Mouse (Mus musculus): ENCODE measurements at regions not wholly inside any gene's neighbourhood (a gene's known extent, or its start where the extent isn't known, plus 50 kb on each side); places are given as distances from the start of the nearest gene placed in this dataset.
A peak's percentile ranks its signal among the peaks of the same experiment; 100 is the strongest.

- no peaks in the 10 kb centered on the region for H3K36me3 ChIP-seq
- 74% methylated on average over 4 of the region's 4 CpGs for WGBS
- H3K4me1 ChIP-seq (replicated peaks) = no peaks in the 10 kb centered on the region
- H3K27me3 ChIP-seq (replicated peaks) = no peaks in the 10 kb centered on the region
- no peak overlapping the region for H3K4me3 ChIP-seq
- H3K9ac ChIP-seq = no peak overlapping the region
- H3K27ac ChIP-seq (ENCODE audit: poor library complexity, severe bottlenecking) = no peak overlapping the region
- no peak overlapping the region for H3K4me2 ChIP-seq
- ATAC-seq (ENCODE audit: insufficient number of reproducible peaks, low FRiP score) = no peak
- H3K9me3 ChIP-seq (replicated peaks) = no peaks in the 10 kb centered on the region
Measured at GRCm38 (mm10) chr5:107035376-107035775, 71.3 kb downstream of the Cdc7 start.

GRCm38 (mm10) chr5:107035782-107036181 is 71.7 kb downstream of the Cdc7 start:
- Histone ChIP-seq H3K27me3 (replicated peaks) (no peaks in the 10 kb centered on the region), H3K36me3 (no peaks in the 10 kb centered on the region), H3K9me3 (replicated peaks) (no peaks in the 10 kb centered on the region), H3K27ac (ENCODE audit: poor library complexity, severe bottlenecking) (no peak overlapping the region), H3K4me3 (no peak overlapping the region), H3K4me1 (replicated peaks) (no peaks in the 10 kb centered on the region), H3K9ac (no peak overlapping the region), H3K4me2 (no peak overlapping the region)
- ATAC-seq (ENCODE audit: insufficient number of reproducible peaks, low FRiP score) = no peak
- 58% methylated on average over 6 of the region's 6 CpGs for WGBS

GRCm38 (mm10) chr5:107036475-107036874 is 72.4 kb downstream of the Cdc7 start:
- H3K27ac ChIP-seq (ENCODE audit: poor library complexity, severe bottlenecking) = no peak overlapping the region
- no peaks in the 10 kb centered on the region; the same call in 1 of the 2 replicates for H3K27me3 ChIP-seq (replicated peaks)
- no peak overlapping the region for H3K9ac ChIP-seq
- H3K4me3 ChIP-seq = no peak overlapping the region
- no peak overlapping the region for H3K4me2 ChIP-seq
- WGBS = 71% methylated on average over 6 of the region's 6 CpGs
- H3K4me1 ChIP-seq (replicated peaks) = no peaks in the 10 kb centered on the region
- no peaks in the 10 kb centered on the region for H3K36me3 ChIP-seq
- ATAC-seq (ENCODE audit: insufficient number of reproducible peaks, low FRiP score) = no peak
- no peaks in the 10 kb centered on the region for H3K9me3 ChIP-seq (replicated peaks)

- no peak for ATAC-seq (ENCODE audit: insufficient number of reproducible peaks, low FRiP score)
- no peaks in the 10 kb centered on the region for H3K4me1 ChIP-seq (replicated peaks)
- no peak overlapping the region for H3K27ac ChIP-seq (ENCODE audit: poor library complexity, severe bottlenecking)
- peaks cover 2% of the 10 kb centered on the region; the same call in 1 of the 2 replicates for H3K27me3 ChIP-seq (replicated peaks)
- no peak overlapping the region for H3K4me3 ChIP-seq
- no peak overlapping the region for H3K4me2 ChIP-seq
- H3K9ac ChIP-seq = no peak overlapping the region
- H3K9me3 ChIP-seq (replicated peaks) = no peaks in the 10 kb centered on the region
- H3K36me3 ChIP-seq = no peaks in the 10 kb centered on the region
- 81% methylated on average over 6 of the region's 6 CpGs for WGBS
Measured at GRCm38 (mm10) chr5:107037087-107037486, 73.0 kb downstream of the Cdc7 start.

DNA sequence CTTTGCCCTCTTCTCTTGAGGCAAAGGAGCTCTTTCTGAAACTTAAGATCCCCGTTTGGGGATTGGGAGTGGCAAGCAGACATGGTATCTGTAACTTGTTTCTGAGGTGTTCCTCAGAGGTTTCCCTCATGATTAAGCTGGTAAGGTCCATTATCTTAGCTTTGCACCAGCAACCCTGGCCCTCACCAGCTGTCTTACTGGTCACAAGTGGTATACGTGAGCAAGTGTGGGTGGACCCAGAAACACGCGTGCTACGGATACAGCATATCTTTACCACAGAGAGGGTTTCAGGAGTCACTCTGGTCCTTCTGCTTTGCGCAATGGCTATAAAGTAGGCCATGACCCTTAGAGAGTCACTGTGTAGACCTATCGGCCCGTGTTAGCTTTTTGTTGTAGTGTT is 75.2 kb downstream of the Cdc7 start:
- Histone ChIP-seq H3K36me3 (no peaks in the 10 kb centered on the region), H3K27ac (ENCODE audit: poor library complexity, severe bottlenecking) (no peak overlapping the region), H3K9ac (no peak overlapping the region), H3K27me3 (replicated peaks) (peaks cover 9% of the 10 kb centered on the region; the same call in 1 of the 2 replicates), H3K4me2 (no peak overlapping the region), H3K4me3 (no peak overlapping the region), H3K9me3 (replicated peaks) (no peaks in the 10 kb centered on the region), H3K4me1 (replicated peaks) (no peaks in the 10 kb centered on the region)
- no peak for ATAC-seq (ENCODE audit: insufficient number of reproducible peaks, low FRiP score)
- WGBS = 92% methylated on average over 8 of the region's 8 CpGs

DNA sequence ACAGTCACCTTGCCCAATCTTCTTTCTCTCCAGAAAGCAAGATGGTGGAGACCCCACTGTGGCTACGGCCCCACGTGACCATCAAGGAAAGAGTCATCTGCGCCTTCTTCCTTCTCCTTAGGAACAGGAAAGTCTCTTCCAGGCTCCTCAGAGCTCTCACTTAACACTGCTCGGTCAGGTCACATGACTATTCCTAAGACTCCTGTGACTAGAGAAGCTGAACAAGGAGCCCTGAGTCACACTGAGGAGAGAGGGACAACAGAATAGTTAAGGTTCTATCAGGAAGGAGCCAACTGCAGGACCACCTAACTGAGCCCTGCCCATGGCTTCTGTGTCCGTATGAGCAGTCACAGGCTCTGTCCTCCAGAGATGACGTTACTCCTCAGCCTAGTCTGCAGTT is 75.8 kb downstream of the Cdc7 start:
- Histone ChIP-seq H3K36me3 (no peaks in the 10 kb centered on the region), H3K9ac (no peak overlapping the region), H3K9me3 (replicated peaks) (no peaks in the 10 kb centered on the region), H3K4me1 (replicated peaks) (peaks cover 4% of the 10 kb centered on the region; the same call in 1 of the 2 replicates), H3K27ac (ENCODE audit: poor library complexity, severe bottlenecking) (no peak overlapping the region), H3K4me3 (no peak overlapping the region), H3K27me3 (replicated peaks) (peaks cover 9% of the 10 kb centered on the region; the same call in 1 of the 2 replicates), H3K4me2 (no peak overlapping the region)
- WGBS = 84% methylated on average over 6 of the region's 6 CpGs
- no peak for ATAC-seq (ENCODE audit: insufficient number of reproducible peaks, low FRiP score)

DNA sequence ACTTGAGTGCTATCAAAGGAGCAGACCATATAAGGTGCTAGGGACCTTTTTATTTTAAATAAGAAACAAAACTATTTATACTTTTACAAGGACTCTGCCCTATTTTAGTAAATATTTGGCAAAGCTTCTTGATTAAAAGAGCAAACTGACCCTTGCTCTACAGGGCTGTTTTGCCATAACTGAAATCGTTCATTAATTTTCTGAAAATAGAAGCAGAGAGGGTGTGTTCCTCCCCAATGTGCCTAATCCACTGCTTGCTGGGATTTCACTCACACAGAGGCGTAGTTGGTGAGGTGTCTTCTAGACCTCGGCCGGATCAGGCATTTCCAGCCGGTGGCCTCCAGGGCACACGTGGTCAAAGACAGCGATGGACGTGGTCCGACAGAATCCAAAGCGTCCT is 76.4 kb downstream of the Cdc7 start:
- Histone ChIP-seq H3K9ac (no peak overlapping the region), H3K36me3 (no peaks in the 10 kb centered on the region)

DNA sequence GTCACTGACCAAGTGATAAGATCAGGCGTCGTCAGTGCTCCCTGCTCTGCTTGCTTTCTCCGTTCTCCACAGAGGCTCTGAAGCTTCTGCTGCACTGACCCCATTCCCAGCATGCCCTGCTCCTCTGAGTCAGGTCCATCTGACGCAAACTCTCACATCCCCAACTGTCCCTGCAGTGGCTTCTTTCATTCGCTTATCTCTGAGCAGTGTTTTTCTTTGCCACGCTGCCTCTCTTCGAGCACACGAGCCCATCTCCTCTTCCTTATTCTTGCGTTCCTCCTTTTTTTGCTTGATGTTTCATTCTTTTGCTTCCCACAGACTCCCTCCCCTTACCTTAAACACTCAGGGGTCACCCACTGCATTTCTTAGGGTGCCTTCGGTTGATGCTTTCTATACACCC is 81.0 kb downstream of the Cdc7 start:
- no peaks in the 10 kb centered on the region for H3K9me3 ChIP-seq (replicated peaks)
- H3K4me3 ChIP-seq = no peak overlapping the region
- H3K4me2 ChIP-seq = no peak overlapping the region
- 35% methylated on average over 10 of the region's 10 CpGs for WGBS
- H3K36me3 ChIP-seq = no peaks in the 10 kb centered on the region
- no peak overlapping the region for H3K27ac ChIP-seq (ENCODE audit: poor library complexity, severe bottlenecking)
- H3K9ac ChIP-seq = no peak overlapping the region
- H3K4me1 ChIP-seq (replicated peaks) = peaks cover 49% of the 10 kb centered on the region
- ATAC-seq (ENCODE audit: insufficient number of reproducible peaks, low FRiP score) = no peak
- H3K27me3 ChIP-seq (replicated peaks) = peaks cover 9% of the 10 kb centered on the region; the same call in 1 of the 2 replicates

More for the DNA sequence above, 76.4 kb downstream of the Cdc7 start:
- Histone ChIP-seq H3K4me3 (no peak overlapping the region), H3K4me2 (no peak overlapping the region), H3K9me3 (replicated peaks) (no peaks in the 10 kb centered on the region), H3K27ac (ENCODE audit: poor library complexity, severe bottlenecking) (no peak overlapping the region), H3K27me3 (replicated peaks) (peaks cover 9% of the 10 kb centered on the region; the same call in 1 of the 2 replicates), H3K4me1 (replicated peaks) (peaks cover 10% of the 10 kb centered on the region)
- no peak for ATAC-seq (ENCODE audit: insufficient number of reproducible peaks, low FRiP score)
- 86% methylated on average over 10 of the region's 10 CpGs for WGBS

DNA sequence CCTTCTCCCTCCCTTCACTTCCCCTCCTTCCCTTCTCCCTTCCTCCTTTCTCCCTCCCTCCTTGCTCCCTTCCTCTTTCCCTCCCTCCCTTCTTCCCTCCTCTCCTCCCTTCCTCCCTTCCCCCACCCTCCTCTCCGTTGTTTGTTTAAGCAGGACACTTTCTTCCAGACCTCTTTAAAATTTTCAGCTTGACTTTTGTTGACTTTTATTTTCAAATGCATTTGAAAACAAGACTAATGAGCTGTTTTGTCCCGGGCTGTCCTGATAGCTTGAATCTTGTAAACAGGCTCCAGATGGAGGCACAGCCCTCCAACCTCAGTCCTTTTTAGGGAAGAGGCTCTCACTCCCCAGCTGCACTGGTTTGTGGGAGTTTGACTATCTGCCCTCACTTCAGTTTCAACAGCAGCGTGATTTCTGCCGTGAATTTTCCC is 82.4 kb downstream of the Cdc7 start:
- Histone ChIP-seq H3K4me3 (no peak overlapping the region), H3K27me3 (replicated peaks) (0 out of 2 replicates have a peak, but pooled peaks cover 9% of the 10 kb centered on the region), H3K27ac (ENCODE audit: poor library complexity, severe bottlenecking) (peak overlapping the region; percentile 34; the same call in 1 of the 2 replicates), H3K9me3 (replicated peaks) (no peaks in the 10 kb centered on the region), H3K4me2 (no peak overlapping the region), H3K9ac (no peak overlapping the region), H3K4me1 (replicated peaks) (peaks cover 60% of the 10 kb centered on the region), H3K36me3 (no peaks in the 10 kb centered on the region)
- WGBS = 15% methylated on average over 4 of the region's 4 CpGs
- ATAC-seq (ENCODE audit: insufficient number of reproducible peaks, low FRiP score) = no peak

DNA sequence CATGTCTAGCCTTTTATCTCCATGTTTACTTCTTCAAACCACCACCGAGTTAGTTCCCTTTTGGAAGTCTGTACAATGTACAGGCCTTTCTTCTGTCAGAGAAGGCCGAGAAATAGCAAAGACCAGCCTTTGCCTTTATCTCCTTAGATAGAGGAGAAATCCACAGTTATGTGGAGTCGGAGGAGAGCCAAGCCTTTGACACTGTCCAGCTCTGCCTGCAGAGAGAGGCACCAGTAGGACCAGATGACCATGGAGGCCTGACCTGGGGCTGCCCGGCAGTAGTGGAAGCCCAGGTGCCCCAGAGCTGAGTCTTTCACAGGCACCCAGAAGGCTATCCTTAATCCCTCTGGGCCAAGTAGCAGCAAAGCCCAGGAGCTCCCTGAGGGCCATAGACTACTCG is 84.5 kb downstream of the Cdc7 start:
- H3K36me3 ChIP-seq = no peaks in the 10 kb centered on the region
- peak overlapping the region; percentile 67 for H3K27ac ChIP-seq (ENCODE audit: poor library complexity, severe bottlenecking)
- H3K9me3 ChIP-seq (replicated peaks) = no peaks in the 10 kb centered on the region
- 0 out of 2 replicates have a peak, but pooled peaks cover 2% of the 10 kb centered on the region for H3K27me3 ChIP-seq (replicated peaks)
- no peak overlapping the region for H3K4me3 ChIP-seq
- ATAC-seq (ENCODE audit: insufficient number of reproducible peaks, low FRiP score) = peak; percentile 83
- peaks cover 78% of the 10 kb centered on the region for H3K4me1 ChIP-seq (replicated peaks)
- WGBS = 13% methylated on average over 5 of the region's 5 CpGs
- peak overlapping the region; percentile 2; the same call in 1 of the 2 replicates for H3K4me2 ChIP-seq
- H3K9ac ChIP-seq = no peak overlapping the region

- no peaks in the 10 kb centered on the region for H3K36me3 ChIP-seq
- H3K4me3 ChIP-seq = no peak overlapping the region
- 79% methylated on average over 3 of the region's 3 CpGs for WGBS
- H3K4me2 ChIP-seq = no peak overlapping the region
- H3K27me3 ChIP-seq (replicated peaks) = no peaks in the 10 kb centered on the region
- no peak overlapping the region for H3K9ac ChIP-seq
- H3K9me3 ChIP-seq (replicated peaks) = no peaks in the 10 kb centered on the region
- peaks cover 86% of the 10 kb centered on the region for H3K4me1 ChIP-seq (replicated peaks)
- no peak overlapping the region for H3K27ac ChIP-seq (ENCODE audit: poor library complexity, severe bottlenecking)
- no peak for ATAC-seq (ENCODE audit: insufficient number of reproducible peaks, low FRiP score)
Measured at GRCm38 (mm10) chr5:107050076-107050475, 86.0 kb downstream of the Cdc7 start.

- H3K4me1 ChIP-seq (replicated peaks) = peaks cover 81% of the 10 kb centered on the region
- H3K9ac ChIP-seq = no peak overlapping the region
- WGBS = 24% methylated on average over 10 of the region's 10 CpGs
- H3K36me3 ChIP-seq = no peaks in the 10 kb centered on the region
- peak overlapping the region; percentile 74 for H3K27ac ChIP-seq (ENCODE audit: poor library complexity, severe bottlenecking)
- H3K4me3 ChIP-seq = no peak overlapping the region
- ATAC-seq (ENCODE audit: insufficient number of reproducible peaks, low FRiP score) = peak; percentile 72
- no peaks in the 10 kb centered on the region for H3K27me3 ChIP-seq (replicated peaks)
- H3K9me3 ChIP-seq (replicated peaks) = no peaks in the 10 kb centered on the region
- H3K4me2 ChIP-seq = 0 out of 2 replicates have a peak overlapping the region, but pooled peaks have one; percentile 2
Measured at GRCm38 (mm10) chr5:107051868-107052267, 87.7 kb downstream of the Cdc7 start.

Data from heart, embryonic 12.5 days (tissue).